Mouse (Mus musculus): ENCODE results near the gene Ccdc105. TPM values are rescaled to one million over a fixed set of nuclear protein-coding genes. Genes with fewer than 3 reads are reported as not detected.
A peak's percentile ranks its signal among the peaks of the same experiment; 100 is the strongest.

The Ccdc105 gene
- not detected in 2 replicates for polyA plus RNA-seq (2012; ENCODE audit: insufficient read depth, insufficient read length, low replicate concordance, missing spikeins)

DNA sequence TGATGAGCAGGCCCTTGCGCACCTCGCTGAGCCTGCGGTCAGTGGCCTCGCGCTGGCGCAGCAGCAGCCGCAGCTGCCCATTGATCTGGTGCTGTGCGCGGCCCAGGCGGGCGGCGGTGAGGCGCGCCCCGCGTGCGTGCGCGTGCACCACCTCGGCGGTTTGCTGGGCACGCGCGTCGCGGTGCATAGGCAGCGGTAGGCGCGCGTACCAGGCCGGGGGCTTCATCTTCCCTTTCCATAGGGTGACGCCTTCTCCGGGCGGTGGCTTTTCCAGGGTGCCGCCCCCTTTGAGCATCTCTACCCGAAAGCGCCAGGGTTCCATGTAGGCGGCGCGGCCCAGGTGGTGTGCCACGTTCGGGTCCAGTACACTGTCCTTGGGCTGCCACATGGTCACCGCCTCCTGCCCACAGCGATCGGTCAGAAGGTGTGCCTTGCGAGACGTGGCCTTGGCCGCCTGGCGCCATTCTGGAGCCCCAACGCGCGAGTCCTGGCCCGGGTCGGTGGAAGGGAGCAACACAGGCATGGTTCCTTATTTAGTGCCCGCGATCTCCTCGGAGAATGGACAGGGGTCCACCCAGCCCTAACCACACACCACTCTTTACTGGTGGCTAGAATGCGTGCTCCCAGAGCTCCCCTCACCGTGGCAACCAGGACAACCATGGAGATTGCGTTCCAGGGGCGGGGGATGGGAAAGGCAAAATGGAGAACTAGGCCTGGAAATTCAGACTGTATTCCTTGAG is at the start of gene Ccdc105:
Gene Ccdc105, minus strand, starts transcription at position 614 of the 740 bp plus-strand sequence.
- under 1% methylated on average over 61 of the region's 61 CpGs for WGBS
- Histone ChIP-seq H3K4me1 (ENCODE audit: control insufficient read depth, insufficient read depth, low read length) (peaks cover 13% of the 10 kb centered on the region), H3K4me3 (ENCODE audit: insufficient read depth, low read depth, low read length) (peak within 1 kb of the TSS; percentile 61), H3K27ac (ENCODE audit: insufficient read depth, low read depth, low read length) (peak within 1 kb of the TSS; percentile 91)
- peak; percentile 94 for TF ChIP-seq POLR2A (IDR thresholded peaks at IDR 0.05; ENCODE audit: insufficient read depth, low read depth, low read length)
- TF ChIP-seq CTCF (IDR thresholded peaks at IDR 0.05; ENCODE audit: insufficient read depth, low read depth, low read length): no peak

DNA sequence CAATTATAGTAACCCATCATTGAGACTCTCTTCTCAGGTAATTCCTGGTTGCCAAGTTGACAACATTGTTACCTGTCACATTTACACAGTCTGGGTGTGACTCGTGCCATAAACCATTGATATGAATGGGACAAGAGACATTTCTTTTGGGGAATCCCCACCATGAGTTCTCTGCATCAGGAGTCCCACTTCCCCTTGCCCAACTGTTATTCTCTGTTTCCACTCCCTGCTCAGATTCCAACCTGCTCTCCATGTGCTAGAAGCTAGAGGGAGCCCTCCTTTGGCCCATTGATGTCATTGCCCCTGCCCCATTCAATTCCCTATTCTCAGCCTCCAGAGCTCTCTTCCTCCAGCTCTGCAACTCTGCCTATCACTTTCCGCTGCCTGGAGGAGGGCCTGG is 48.6 kb upstream of the Ccdc105 start:
- TF ChIP-seq CTCF (IDR thresholded peaks at IDR 0.05; ENCODE audit: insufficient read depth, low read depth, low read length) (no peak), POLR2A (IDR thresholded peaks at IDR 0.05; ENCODE audit: insufficient read depth, low read depth, low read length) (no peak)

GRCm38 (mm10) chr10:78790561-78790960 is 37.7 kb upstream of the Ccdc105 start:
- Histone ChIP-seq H3K4me3 (ENCODE audit: insufficient read depth, low read depth, low read length) (no peak overlapping the region), H3K27ac (ENCODE audit: insufficient read depth, low read depth, low read length) (no peak overlapping the region), H3K4me1 (ENCODE audit: control insufficient read depth, insufficient read depth, low read length) (peaks cover 4% of the 10 kb centered on the region; the same call in 1 of the 2 replicates)
- TF ChIP-seq POLR2A (IDR thresholded peaks at IDR 0.05; ENCODE audit: insufficient read depth, low read depth, low read length) (no peak), CTCF (IDR thresholded peaks at IDR 0.05; ENCODE audit: insufficient read depth, low read depth, low read length) (no peak)
- WGBS: 22% methylated on average over 1 of the region's 1 CpGs

More for the DNA sequence above, 48.6 kb upstream of the Ccdc105 start:
- WGBS: 89% methylated on average over 2 of the region's 2 CpGs
- no peak overlapping the region for H3K27ac ChIP-seq (ENCODE audit: insufficient read depth, low read depth, low read length)
- H3K4me1 ChIP-seq (ENCODE audit: control insufficient read depth, insufficient read depth, low read length): no peaks in the 10 kb centered on the region
- H3K4me3 ChIP-seq (ENCODE audit: insufficient read depth, low read depth, low read length): no peak overlapping the region

DNA sequence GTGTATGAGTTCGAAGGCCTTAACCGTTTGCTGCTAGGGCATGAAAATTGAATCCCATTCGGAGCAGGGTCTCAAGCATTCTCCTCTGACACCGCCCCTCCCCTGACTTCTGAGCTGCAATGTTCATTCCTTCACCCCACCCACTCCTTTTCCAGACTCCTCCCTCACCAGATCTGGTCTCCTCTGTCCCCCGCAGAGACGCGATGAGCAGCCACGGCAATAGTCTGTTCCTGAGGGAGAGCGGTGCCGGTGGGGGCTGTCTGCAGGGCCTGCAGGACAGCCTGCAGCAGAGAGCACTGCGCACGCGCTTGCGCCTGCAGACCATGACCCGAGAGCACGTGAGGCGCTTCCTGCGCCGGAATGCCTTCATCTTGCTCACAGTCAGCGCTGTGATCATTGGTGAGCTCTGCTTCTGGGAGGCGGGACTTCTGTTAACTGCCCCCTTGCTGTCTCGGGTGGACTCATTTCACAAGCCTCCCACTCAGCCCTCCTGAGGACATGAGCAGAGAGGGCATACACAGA is 34.8 kb upstream of the Ccdc105 start:
- WGBS: 6% methylated on average over 22 of the region's 22 CpGs
- Histone ChIP-seq H3K27ac (ENCODE audit: insufficient read depth, low read depth, low read length) (peak overlapping the region; percentile 91), H3K4me1 (ENCODE audit: control insufficient read depth, insufficient read depth, low read length) (peaks cover 4% of the 10 kb centered on the region; the same call in 1 of the 2 replicates), H3K4me3 (ENCODE audit: insufficient read depth, low read depth, low read length) (peak overlapping the region; percentile 60)
- TF ChIP-seq CTCF (IDR thresholded peaks at IDR 0.05; ENCODE audit: insufficient read depth, low read depth, low read length) (no peak), POLR2A (IDR thresholded peaks at IDR 0.05; ENCODE audit: insufficient read depth, low read depth, low read length) (peak; percentile 90)

GRCm38 (mm10) chr10:78779981-78780651 is 27.3 kb upstream of the Ccdc105 start, which contains the start of gene Slc1a6:
Gene Slc1a6 (plus strand): TSS chr10:78780496.
- Histone ChIP-seq H3K4me1 (ENCODE audit: control insufficient read depth, insufficient read depth, low read length) (peaks cover 7% of the 10 kb centered on the region), H3K4me3 (ENCODE audit: insufficient read depth, low read depth, low read length) (peak within 1 kb of the TSS; percentile 60), H3K27ac (ENCODE audit: insufficient read depth, low read depth, low read length) (peak within 1 kb of the TSS; percentile 50; the same call in 1 of the 2 replicates)
- TF ChIP-seq CTCF (IDR thresholded peaks at IDR 0.05; ENCODE audit: insufficient read depth, low read depth, low read length) (no peak), POLR2A (IDR thresholded peaks at IDR 0.05; ENCODE audit: insufficient read depth, low read depth, low read length) (no peak)
- WGBS: under 1% methylated on average over 52 of the region's 54 CpGs

DNA sequence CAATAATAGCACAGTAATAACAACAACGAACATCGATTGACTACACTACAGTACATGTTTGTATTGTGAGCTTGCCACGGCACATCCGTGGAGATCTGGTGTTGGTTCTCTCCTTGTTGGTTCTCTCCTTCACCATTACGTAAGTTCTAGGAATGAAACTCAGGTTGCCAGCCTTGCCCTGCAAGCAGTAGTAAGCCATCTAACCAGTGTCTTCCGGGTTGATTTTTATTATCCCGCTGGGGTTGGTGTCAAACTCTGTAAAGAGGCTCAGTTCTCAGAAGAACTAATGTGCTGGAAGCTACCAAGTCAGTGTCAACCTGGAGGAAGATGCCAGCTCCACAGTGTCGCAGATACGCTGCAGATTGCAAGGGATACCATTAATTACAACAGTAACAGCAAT is 26.7 kb upstream of the Ccdc105 start:
- H3K27ac ChIP-seq (ENCODE audit: insufficient read depth, low read depth, low read length): no peak overlapping the region
- WGBS: 31% methylated on average over 9 of the region's 9 CpGs

DNA sequence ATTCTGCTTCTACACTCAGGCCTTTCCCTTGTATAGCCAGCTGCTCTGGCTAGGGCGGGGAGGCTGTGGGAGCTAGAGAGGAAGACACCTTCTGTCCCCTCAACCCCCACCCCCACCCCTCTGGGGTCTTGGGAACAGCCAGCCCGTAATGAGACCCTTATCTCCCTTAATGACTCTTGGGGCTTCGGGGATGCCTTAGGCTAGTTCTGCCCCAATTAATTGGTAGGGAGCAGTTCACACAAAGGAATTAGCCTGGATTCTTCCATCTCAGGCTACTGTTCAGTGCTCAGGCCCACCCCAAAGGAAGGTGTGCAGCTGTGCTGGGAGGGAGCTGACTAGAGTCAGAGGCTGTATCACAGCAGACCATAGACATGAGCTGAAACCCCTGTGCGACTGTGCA is 23.0 kb upstream of the Ccdc105 start:
- H3K4me1 ChIP-seq (ENCODE audit: control insufficient read depth, insufficient read depth, low read length): peaks cover 4% of the 10 kb centered on the region
- WGBS: 52% methylated on average over 4 of the region's 4 CpGs
- TF ChIP-seq CTCF (IDR thresholded peaks at IDR 0.05; ENCODE audit: insufficient read depth, low read depth, low read length): no peak
- TF ChIP-seq POLR2A (IDR thresholded peaks at IDR 0.05; ENCODE audit: insufficient read depth, low read depth, low read length): no peak
- no peak overlapping the region for H3K4me3 ChIP-seq (ENCODE audit: insufficient read depth, low read depth, low read length)
- no peak overlapping the region for H3K27ac ChIP-seq (ENCODE audit: insufficient read depth, low read depth, low read length)

More for the DNA sequence above, 26.7 kb upstream of the Ccdc105 start:
- Histone ChIP-seq H3K4me1 (ENCODE audit: control insufficient read depth, insufficient read depth, low read length) (peaks cover 7% of the 10 kb centered on the region), H3K4me3 (ENCODE audit: insufficient read depth, low read depth, low read length) (peak overlapping the region; percentile 60)
- TF ChIP-seq POLR2A (IDR thresholded peaks at IDR 0.05; ENCODE audit: insufficient read depth, low read depth, low read length) (no peak), CTCF (IDR thresholded peaks at IDR 0.05; ENCODE audit: insufficient read depth, low read depth, low read length) (no peak)

DNA sequence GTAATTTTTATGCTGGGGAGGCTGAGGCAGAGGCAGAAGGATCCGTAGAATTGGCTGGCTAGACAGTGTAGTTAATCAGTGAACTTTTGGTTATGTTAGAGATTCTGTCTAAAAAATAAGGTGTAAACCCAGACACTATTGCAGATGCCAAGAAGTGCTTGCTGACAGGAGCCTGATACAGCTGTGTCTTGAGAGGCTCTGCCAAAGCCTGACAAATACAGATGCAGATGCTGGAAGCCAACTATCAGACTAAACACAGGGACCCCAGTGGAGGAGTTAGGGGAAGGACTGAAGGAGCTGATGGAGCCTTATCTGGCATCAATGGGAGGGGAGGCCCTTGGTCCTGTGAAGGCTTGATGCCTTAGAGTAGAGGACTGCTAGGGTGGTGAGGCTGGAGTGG is 12.7 kb upstream of the Ccdc105 start:
- no peak for TF ChIP-seq POLR2A (IDR thresholded peaks at IDR 0.05; ENCODE audit: insufficient read depth, low read depth, low read length)
- TF ChIP-seq CTCF (IDR thresholded peaks at IDR 0.05; ENCODE audit: insufficient read depth, low read depth, low read length): no peak
- Histone ChIP-seq H3K4me3 (ENCODE audit: insufficient read depth, low read depth, low read length) (no peak overlapping the region), H3K27ac (ENCODE audit: insufficient read depth, low read depth, low read length) (no peak overlapping the region), H3K4me1 (ENCODE audit: control insufficient read depth, insufficient read depth, low read length) (no peaks in the 10 kb centered on the region)
- 82% methylated on average over 1 of the region's 1 CpGs for WGBS

- Histone ChIP-seq H3K4me3 (ENCODE audit: insufficient read depth, low read depth, low read length) (no peak overlapping the region), H3K4me1 (ENCODE audit: control insufficient read depth, insufficient read depth, low read length) (peaks cover 6% of the 10 kb centered on the region; the same call in 1 of the 2 replicates), H3K27ac (ENCODE audit: insufficient read depth, low read depth, low read length) (no peak overlapping the region)
- WGBS: 20% methylated on average over 6 of the region's 6 CpGs
- TF ChIP-seq CTCF (IDR thresholded peaks at IDR 0.05; ENCODE audit: insufficient read depth, low read depth, low read length): no peak
- no peak for TF ChIP-seq POLR2A (IDR thresholded peaks at IDR 0.05; ENCODE audit: insufficient read depth, low read depth, low read length)
Measured at GRCm38 (mm10) chr10:78756021-78756420, 3.2 kb upstream of the Ccdc105 start.
